Mouse (Mus musculus) heart, adult 2 months (tissue): ENCODE measurements at regions not wholly inside any gene's neighbourhood (a gene's known extent, or its start where the extent isn't known, plus 50 kb on each side); places are given as distances from the start of the nearest gene placed in this dataset.

Experiments used
- CTCF ChIP-seq: fragments of 200-600 bp; IDR thresholded peaks from 2 replicates; pipeline ENCODE4 v1.8.1; 2022; ENCODE audit warnings: antibody characterized with exemption, mild to moderate bottlenecking, moderate library complexity
- POLR2A ChIP-seq: fragments of 200-500 bp; IDR thresholded peaks from 2 replicates; pipeline ENCODE4 v1.6.1; 2011; ENCODE audit warnings: mild to moderate bottlenecking, low read depth, low read length, control low read depth; ENCODE audit not compliant: insufficient read depth

GRCm38 (mm10) chr19:28160582-28160981 is 149.6 kb upstream of the Rfx3 start:
- TF ChIP-seq POLR2A (no peak), CTCF (peak; percentile 68)
